Mouse (Mus musculus): Measurements from ENCODE around the gene Stat4.

GRCm38 (mm10) chr1:52111217-52111616 lies 124.3 kb downstream of the Stat4 start:
- no peak for TF ChIP-seq CTCF (IDR thresholded peaks at IDR 0.05; ENCODE audit: extremely low read depth, insufficient read depth, low read length)
- TF ChIP-seq POLR2A (IDR thresholded peaks at IDR 0.05; ENCODE audit: extremely low read depth, insufficient read depth, low read length) = no peak
